Mouse (Mus musculus) forebrain, postnatal 0 days (tissue): ENCODE measurements around the gene Lamb3. TPM values are rescaled to one million over a fixed set of nuclear protein-coding genes. Genes with fewer than 3 reads are reported as not detected.

ENCODE experiments used
- ATAC-seq: fragments of 200-750 bp; cut with Nextera tagmentation; 2 replicates; pipeline ENCODE4 v1.8.0; 2017; ENCODE audit warnings: mild to moderate bottlenecking, moderate library complexity
- DNase-seq: peaks from one replicate; pipeline ENCODE4 v3.0.0-alpha.2; 2015
- H3K27ac ChIP-seq: fragments of 300-500 bp; sonication (generic); 2 replicates; pipeline ENCODE4 v1.5.1; 2014; ENCODE audit warnings: low read depth, mild to moderate bottlenecking, antibody characterized with exemption, low read length, moderate library complexity, mixed read lengths
- H3K27me3 ChIP-seq: fragments of 300-500 bp; sonication (generic); 2 replicates; pipeline ENCODE4 v1.6.1; 2014; ENCODE audit warnings: mild to moderate bottlenecking, low read length, mixed read lengths; ENCODE audit not compliant: insufficient read depth
- H3K36me3 ChIP-seq: fragments of 300-500 bp; sonication (generic); 2 replicates; pipeline ENCODE4 v1.6.1; 2014; ENCODE audit warnings: mild to moderate bottlenecking, moderate library complexity; ENCODE audit not compliant: insufficient read depth
- H3K4me1 ChIP-seq: fragments of 300-500 bp; sonication (generic); 2 replicates; pipeline ENCODE4 v1.6.1; 2014; ENCODE audit warnings: antibody characterized with exemption; ENCODE audit not compliant: insufficient read depth
- H3K4me2 ChIP-seq: fragments of 300-500 bp; sonication (generic); 2 replicates; pipeline ENCODE4 v1.6.1; 2014; ENCODE audit warnings: low read depth, mild to moderate bottlenecking, moderate library complexity
- H3K4me3 ChIP-seq: fragments of 300-500 bp; sonication (generic); 2 replicates; pipeline ENCODE4 v1.5.1; 2014; ENCODE audit warnings: low read depth, low read length, mixed read lengths
- H3K9ac ChIP-seq: fragments of 300-500 bp; sonication (generic); 2 replicates; pipeline ENCODE4 v1.6.1; 2014; ENCODE audit warnings: mild to moderate bottlenecking
- H3K9me3 ChIP-seq: fragments of 300-500 bp; sonication (generic); 2 replicates; pipeline ENCODE4 v1.6.1; 2016; ENCODE audit warnings: low read length
- CTCF ChIP-seq: sonication (generic); IDR thresholded peaks from 2 replicates; pipeline ENCODE4 v1.5.1; 2016; ENCODE audit warnings: antibody characterized with exemption, control low read depth, low read depth
- WGBS: fragments of 180-500 bp; shearing (Covaris S2); extraction: QIAGEN DNeasy Blood & Tissue Kit; methylation state at CpG from one replicate; pipeline ENCODE4 v1.1.7; 2014; 5-methylcytosine and 5-hydroxymethylcytosine counted together
- polyA plus RNA-seq: library from polyadenylated mRNA; unstranded; fragments of >200 nt; fragmentation: Nextera tagmentation; extraction: Ambion mirVana; gene quantifications from 2 replicates; pipeline ENCODE4 v1.2.1, GENCODE M21; 2015
- total RNA-seq: library from RNA; depleted of rRNA; stranded (reverse); fragments of >200 nt; gene quantifications from 2 replicates; pipeline ENCODE4 v1.2.3, GENCODE M21; 2014

The Lamb3 gene
- total and polyA plus RNA-seq, 2 experiments from 2014 or later: 1.1 to 1.5 TPM

DNA sequence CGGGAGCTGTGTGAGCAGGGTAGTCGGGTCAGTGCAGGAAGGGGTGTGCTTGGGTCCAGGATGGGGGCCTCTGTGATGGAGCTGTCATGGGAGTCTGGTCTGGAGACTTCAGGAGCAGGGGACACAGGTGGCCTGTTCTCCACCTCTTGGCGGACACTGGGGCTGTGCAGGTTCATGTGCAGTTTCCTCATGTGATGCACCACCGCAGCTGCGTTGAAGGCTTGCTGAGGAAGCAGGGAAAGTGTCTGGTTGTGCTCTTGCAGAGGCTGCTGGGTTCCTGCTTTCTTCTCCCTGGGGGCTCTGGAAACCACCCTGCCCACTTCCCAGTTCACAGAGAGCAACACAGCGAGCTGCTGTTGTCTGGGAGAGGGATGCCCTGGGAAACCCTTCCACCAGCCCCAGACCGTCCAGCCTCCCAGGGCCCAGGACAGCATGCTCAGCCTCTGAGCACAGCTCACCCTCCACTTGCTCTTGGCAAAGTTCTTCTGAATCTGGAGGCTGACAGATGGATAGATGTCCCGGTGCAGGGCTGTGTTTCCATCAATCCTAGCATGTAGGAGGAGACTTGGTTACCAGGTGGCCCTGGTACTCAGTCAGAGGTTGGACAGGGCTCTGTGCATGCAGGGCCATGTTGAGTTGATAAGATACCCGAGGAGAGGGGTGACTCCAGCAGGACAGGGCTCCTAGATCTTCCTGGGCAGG lies 140.9 kb downstream of the Lamb3 start:
- H3K4me1 ChIP-seq: no peaks in the 10 kb centered on the region
- no peak for TF ChIP-seq CTCF
- no peaks in the 10 kb centered on the region for H3K27me3 ChIP-seq
- H3K27ac ChIP-seq: no peak overlapping the region
- no peak for DNase-seq
- 73% methylated on average over 9 of the region's 9 CpGs for WGBS
- no peak overlapping the region for H3K4me2 ChIP-seq
- H3K36me3 ChIP-seq: peaks cover 57% of the 10 kb centered on the region
- H3K4me3 ChIP-seq: no peak overlapping the region
- H3K9me3 ChIP-seq: no peaks in the 10 kb centered on the region
- no peak for ATAC-seq
- no peak overlapping the region for H3K9ac ChIP-seq

DNA sequence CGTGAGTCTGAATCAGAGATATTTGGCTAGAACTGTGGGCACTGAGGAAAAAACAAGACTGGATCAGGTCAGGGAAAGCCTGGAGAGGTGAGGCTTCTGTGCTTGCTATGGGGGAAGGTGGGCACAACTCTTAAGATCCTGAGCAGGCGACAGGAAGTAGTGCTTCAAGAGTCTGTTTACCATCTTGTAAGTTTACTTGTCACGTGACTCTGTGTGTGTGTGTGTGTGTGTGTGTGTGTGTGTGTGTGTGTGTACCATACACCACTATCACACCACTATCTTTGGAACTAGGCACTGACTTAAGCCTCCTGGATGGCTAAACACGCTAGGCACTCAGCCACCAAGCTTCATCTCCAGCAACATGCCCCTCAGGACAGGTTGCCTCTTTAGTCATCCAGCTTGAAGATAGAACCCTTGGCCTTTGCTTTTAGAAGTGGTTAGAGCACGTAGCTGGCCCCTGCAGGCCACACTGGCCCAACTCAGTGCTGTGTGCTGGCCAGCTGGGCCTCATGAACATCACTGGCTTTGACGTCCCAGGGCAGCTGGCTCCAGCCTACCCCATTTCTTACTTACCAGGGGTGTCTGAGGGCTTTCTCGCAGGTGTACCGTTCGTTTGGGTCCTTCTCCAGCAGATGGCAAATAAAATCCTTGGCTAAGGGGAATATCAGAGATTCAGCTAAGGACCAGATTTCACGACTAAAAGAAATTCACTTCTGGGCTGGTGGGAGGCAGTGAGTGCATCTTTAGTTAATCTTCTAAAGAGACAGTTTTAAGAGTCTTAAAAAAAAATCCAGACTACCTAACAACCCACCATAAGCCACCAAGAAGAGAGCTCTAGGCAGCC lies 142.4 kb downstream of the Lamb3 start:
- Histone ChIP-seq H3K4me1 (no peaks in the 10 kb centered on the region), H3K4me2 (no peak overlapping the region), H3K9me3 (no peaks in the 10 kb centered on the region), H3K36me3 (peaks cover 72% of the 10 kb centered on the region), H3K27me3 (no peaks in the 10 kb centered on the region), H3K4me3 (no peak overlapping the region), H3K27ac (no peak overlapping the region), H3K9ac (no peak overlapping the region)
- no peak for ATAC-seq
- 84% methylated on average over 10 of the region's 10 CpGs for WGBS
- DNase-seq: no peak
- no peak for TF ChIP-seq CTCF

DNA sequence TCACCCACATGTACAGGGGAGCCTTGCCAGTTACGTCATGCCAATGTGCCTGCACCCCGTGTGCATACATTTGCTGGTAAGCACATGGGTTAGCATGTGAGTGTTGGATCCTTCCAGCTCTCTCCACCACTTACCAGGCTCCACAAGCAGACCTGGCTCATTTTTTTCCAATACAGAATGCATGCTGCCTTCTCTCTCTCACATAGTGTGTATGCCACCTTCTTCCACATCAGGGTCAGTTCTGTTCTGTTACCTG lies 143.0 kb downstream of the Lamb3 start:
- no peak overlapping the region for H3K4me2 ChIP-seq
- H3K36me3 ChIP-seq: peaks cover 77% of the 10 kb centered on the region
- H3K4me3 ChIP-seq: no peak overlapping the region
- no peaks in the 10 kb centered on the region for H3K9me3 ChIP-seq
- no peak for ATAC-seq
- no peak overlapping the region for H3K27ac ChIP-seq
- H3K4me1 ChIP-seq: no peaks in the 10 kb centered on the region
- no peak for DNase-seq
- H3K27me3 ChIP-seq: no peaks in the 10 kb centered on the region
- WGBS: 76% methylated on average over 2 of the region's 2 CpGs
- no peak overlapping the region for H3K9ac ChIP-seq
- TF ChIP-seq CTCF: no peak

DNA sequence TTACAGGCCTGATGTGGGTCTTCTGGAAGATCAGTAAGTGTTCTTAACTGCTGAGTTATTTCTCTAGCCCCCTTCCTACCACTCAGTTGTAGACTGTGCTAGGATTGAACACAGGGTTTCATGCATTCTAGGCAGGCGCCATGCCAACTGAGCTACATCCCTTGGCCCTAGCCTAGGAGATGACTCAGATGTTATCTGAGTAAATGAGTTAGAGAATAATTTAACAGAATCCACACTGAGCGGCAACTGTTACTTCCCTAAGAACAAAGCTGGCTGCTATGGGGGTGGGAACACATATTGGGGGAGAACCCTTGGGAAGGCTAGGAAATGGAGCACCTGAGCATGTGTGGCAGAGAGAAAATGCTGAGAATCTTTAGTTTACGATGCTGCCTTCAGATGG lies 144.1 kb downstream of the Lamb3 start:
- Histone ChIP-seq H3K9me3 (no peaks in the 10 kb centered on the region), H3K36me3 (peaks cover 80% of the 10 kb centered on the region), H3K4me2 (no peak overlapping the region), H3K4me3 (no peak overlapping the region), H3K9ac (no peak overlapping the region), H3K27me3 (no peaks in the 10 kb centered on the region), H3K4me1 (no peaks in the 10 kb centered on the region), H3K27ac (no peak overlapping the region)
- peak; percentile 33; the same call in 1 of the 2 replicates for ATAC-seq
- 85% methylated on average over 3 of the region's 3 CpGs for WGBS
- no peak for DNase-seq
- no peak for TF ChIP-seq CTCF

DNA sequence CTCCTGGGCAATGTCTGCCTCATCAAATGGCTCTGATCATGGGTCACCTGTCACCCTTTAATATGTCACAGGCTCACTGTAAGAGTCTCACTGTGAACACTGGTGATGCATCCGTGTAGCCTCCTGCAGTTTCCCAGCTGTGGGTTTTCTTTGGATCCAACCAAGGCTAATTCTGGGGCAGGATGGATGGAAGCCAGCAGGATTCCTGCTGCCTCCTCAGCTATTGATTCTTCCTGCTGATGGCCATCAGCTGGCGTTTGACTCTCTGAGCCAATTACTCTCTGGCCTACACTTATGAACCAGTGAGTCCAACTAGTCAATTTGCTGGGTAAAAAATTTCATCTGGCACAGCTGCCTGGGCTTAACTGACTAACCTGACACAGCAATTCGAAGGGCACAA lies 151.7 kb downstream of the Lamb3 start:
- DNase-seq: no peak
- no peaks in the 10 kb centered on the region for H3K27me3 ChIP-seq
- no peak overlapping the region for H3K4me3 ChIP-seq
- H3K9ac ChIP-seq: no peak overlapping the region
- no peak overlapping the region for H3K27ac ChIP-seq
- TF ChIP-seq CTCF: no peak
- H3K36me3 ChIP-seq: peaks cover 61% of the 10 kb centered on the region
- no peaks in the 10 kb centered on the region for H3K4me1 ChIP-seq
- H3K9me3 ChIP-seq: no peaks in the 10 kb centered on the region
- H3K4me2 ChIP-seq: no peak overlapping the region
- 78% methylated on average over 3 of the region's 3 CpGs for WGBS
- ATAC-seq: no peak

DNA sequence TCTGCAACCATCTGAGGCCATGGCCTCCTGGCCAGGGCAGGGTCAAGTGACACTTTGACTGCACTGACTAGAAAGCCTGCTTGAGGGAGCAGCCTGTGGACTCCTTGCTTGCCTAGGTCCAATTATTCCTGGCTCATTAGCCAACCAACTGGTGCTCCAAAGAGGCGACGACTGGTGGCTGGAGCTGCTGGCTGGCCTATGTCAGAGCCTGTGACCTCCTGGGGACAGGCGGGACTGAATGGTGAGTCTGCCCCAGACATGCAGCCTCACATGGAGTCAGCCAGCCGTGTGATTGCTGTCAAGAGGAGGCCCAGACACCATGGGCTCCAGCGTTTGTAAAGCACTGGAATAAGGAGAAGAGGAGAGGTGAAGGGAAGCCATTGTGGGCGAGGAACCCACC lies 153.7 kb downstream of the Lamb3 start:
- no peak overlapping the region for H3K4me2 ChIP-seq

DNA sequence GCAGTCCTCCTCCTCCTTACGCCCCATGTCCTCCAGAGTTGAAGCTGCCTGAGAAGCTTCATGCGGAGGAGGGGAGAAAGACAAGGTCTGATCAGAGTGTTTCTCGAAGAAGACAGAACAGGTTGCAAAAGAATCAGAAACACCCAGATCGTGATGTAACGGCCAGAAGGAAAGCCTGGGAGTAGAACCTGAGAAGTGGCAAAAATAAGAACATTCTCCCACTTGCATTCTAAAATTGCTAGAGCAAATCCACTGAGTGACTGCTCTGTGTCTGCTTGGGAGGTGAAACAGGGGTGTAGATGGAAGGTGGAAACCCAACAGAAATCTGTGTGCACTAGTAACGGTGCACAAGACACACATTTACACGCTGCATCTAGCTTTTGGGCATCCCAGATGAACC lies 154.6 kb downstream of the Lamb3 start:
- WGBS: 90% methylated on average over 7 of the region's 7 CpGs
- Histone ChIP-seq H3K36me3 (peaks cover 39% of the 10 kb centered on the region), H3K9me3 (no peaks in the 10 kb centered on the region), H3K27me3 (no peaks in the 10 kb centered on the region), H3K4me2 (no peak overlapping the region), H3K9ac (no peak overlapping the region), H3K4me3 (no peak overlapping the region), H3K27ac (no peak overlapping the region), H3K4me1 (peaks cover 2% of the 10 kb centered on the region; the same call in 1 of the 2 replicates)
- DNase-seq: no peak
- no peak for ATAC-seq
- no peak for TF ChIP-seq CTCF

More for the DNA sequence above, 153.7 kb downstream of the Lamb3 start:
- Histone ChIP-seq H3K36me3 (peaks cover 43% of the 10 kb centered on the region), H3K9ac (no peak overlapping the region), H3K9me3 (no peaks in the 10 kb centered on the region), H3K4me1 (no peaks in the 10 kb centered on the region), H3K27me3 (no peaks in the 10 kb centered on the region), H3K4me3 (no peak overlapping the region), H3K27ac (no peak overlapping the region)
- TF ChIP-seq CTCF: no peak
- 42% methylated on average over 6 of the region's 6 CpGs for WGBS
- no peak for DNase-seq
- no peak for ATAC-seq
